Mouse (Mus musculus) layer of hippocampus, adult 18-20 months (tissue): ENCODE data around the gene Btbd35f1. TPM values are rescaled to one million over a fixed set of nuclear protein-coding genes. Genes with fewer than 3 reads are reported as not detected.
"Not testable (repeated sequence)": the region's sequence is repeated elsewhere in the genome, so short reads cannot be mapped to it uniquely, and the experiment has no call there.

ENCODE experiments used
- DNase-seq, 2 experiments: peaks; one replicate each; pipeline ENCODE4 v3.0.0; 2022; ENCODE audit warnings: low spot score in 2 of 2
- long read RNA-seq: library from polyadenylated mRNA; stranded (forward); transcript quantifications from one replicate; pipeline ENCODE4 v2.0.0, GENCODE M21; 2021
- total RNA-seq, 2 experiments: library from RNA; stranded (reverse); gene quantifications; 2 replicates each; pipeline ENCODE4 v1.2.3; 2021

The Btbd35f1 gene
- total RNA-seq: not detected
- long read RNA-seq: 0 reads

DNA sequence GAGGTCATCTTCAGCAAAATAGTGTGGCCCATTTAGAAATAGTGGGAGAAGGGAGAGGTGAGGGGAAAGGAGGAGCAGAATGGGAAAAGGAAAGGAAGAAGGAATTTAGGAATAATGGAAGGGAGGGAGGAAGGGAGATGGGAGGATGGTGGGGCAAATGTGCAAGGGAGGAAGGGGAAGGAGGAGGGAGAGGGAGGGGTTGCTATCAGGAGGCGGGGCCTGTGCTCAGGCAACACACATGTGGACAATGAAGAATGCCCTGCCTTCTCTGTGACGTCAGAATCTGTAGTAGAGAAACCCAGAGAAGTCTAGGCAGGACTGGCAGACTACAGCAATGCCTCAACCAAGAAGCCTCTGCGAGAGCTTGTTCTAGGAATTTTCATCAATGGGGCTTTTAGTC, at the start of gene Btbd35f1:
Btbd35f1 (plus strand) TSS at position 301 of the 400 bp plus-strand sequence.
- not testable (repeated sequence) for DNase-seq

DNA sequence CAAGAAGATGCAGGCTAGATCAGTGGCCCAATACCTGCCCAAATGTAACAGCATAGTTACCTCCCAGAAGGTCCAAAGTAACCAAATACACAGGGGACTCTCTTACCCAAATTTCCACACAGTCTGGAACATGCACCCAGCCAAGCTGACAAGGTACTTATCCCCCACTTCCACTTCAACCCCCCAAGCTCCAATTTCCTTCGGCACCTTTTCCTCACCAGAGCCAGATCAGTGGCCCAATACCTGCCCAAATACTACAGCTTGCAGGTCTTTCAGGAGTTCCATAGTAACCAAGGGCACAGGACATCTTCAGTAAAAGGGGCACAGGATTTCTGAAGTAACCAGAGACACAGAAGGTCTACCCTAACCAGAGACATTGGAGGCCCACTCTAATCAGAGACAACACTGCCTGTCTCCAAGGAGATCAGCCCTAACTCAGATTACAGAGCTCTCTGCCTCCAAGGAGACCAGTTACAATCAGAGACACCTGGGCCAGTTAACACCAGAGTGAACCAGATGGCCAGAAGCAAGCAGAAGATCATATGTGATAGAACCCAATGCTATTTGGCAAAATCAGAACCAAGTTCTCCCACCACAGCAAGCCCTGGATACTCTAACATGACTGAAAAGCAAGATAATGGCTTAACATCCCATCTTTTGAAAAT, 31.2 kb downstream of the Btbd35f1 start:
- not testable (repeated sequence) for DNase-seq

DNA sequence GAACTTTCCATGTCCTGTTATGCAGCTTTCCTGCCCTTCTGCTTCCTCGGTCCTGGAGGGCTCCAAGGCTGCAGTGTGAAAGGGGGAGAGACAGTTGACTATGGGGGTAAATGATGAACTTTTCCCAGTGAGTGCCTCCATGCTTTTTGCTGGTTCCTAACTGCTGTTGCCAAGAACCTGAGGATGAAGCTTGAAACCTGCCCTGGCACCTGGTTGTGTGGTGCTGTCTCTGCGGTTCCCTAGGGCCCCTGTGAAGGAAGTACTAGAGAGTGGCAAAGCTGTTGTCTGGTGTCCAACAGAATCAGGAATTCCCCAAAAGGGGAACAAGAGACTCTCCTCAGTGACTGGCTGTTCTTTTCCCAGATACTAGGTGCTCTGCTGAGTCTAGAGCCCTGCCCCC, 41.2 kb downstream of the Btbd35f1 start:
- not testable (repeated sequence) for DNase-seq

DNA sequence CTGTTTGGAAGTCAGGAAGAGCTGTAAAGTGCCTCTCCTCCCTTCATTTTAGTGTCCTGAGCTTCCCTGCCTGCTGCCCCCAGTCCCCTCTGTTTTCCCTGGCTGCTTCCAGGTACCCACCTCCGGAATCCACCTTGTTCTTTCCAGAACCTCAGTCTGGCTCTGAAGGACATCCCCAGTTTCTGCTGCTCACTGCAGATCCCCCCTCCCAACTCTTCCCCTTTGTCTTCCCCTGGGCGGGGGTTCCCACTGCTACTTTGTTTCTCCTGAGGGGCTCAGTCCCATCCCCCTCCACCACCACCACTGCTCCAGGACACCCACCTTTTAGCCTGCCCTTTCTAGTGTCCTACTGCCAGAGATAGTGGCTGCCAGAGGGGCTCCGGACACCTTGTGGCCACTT, 41.6 kb downstream of the Btbd35f1 start:
- DNase-seq: not testable (repeated sequence)

Other genes starting within 250 kb of the Btbd35f1 start
- gene Gm5926, start 90.7 kb downstream of the Btbd35f1 start, total RNA-seq: not detected
- not detected for gene Btbd35f21, start 166.1 kb downstream of the Btbd35f1 start, total RNA-seq